Mouse (Mus musculus): ENCODE measurements around the gene Ccdc6.

DNA sequence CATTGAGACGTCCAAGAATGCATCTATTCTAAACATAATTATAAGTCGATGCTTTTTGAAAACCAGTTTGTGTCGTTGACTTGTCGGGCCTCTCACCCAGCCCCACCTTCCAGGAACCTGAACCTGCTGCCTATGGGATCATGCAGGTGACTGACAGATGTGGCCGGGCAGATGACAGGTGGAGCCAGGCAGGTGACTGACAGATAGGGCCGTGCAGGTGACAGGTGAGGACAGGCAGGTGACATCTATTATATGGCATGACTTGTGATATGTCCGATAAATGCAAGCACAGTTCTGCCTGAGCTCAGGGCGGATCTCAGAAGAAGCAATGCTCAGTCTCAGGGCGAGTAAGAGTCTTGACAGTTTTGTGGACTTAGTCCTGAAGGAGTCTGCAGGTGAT, 114.4 kb downstream of the Ccdc6 start:
- TF ChIP-seq CTCF (IDR thresholded peaks at IDR 0.05; ENCODE audit: low read depth) (no peak), EP300 (optimal IDR thresholded peaks at IDR 0.05) (no peak)

Data from stomach, postnatal 0 days (tissue).